Mouse (Mus musculus) lung, adult 2 months (tissue): ENCODE data around the gene U2af1. TPM values are rescaled to one million over a fixed set of nuclear protein-coding genes. Genes with fewer than 3 reads are reported as not detected.
"Not testable (repeated sequence)": the region's sequence is repeated elsewhere in the genome, so short reads cannot be mapped to it uniquely, and the experiment has no call there.

ENCODE experiments used
- DNase-seq: peaks from one replicate; pipeline ENCODE4 v3.0.0; 2022
- H3K4me1 ChIP-seq: fragments of 200-500 bp; 2 replicates; pipeline ENCODE4 v1.6.1; 2011; ENCODE audit warnings: low read length; ENCODE audit not compliant: control insufficient read depth, insufficient read depth
- H3K4me3 ChIP-seq: fragments of 200-500 bp; replicated peaks from 2 replicates; pipeline ENCODE3; 2011; ENCODE audit warnings: low read depth, mild to moderate bottlenecking, control low read depth, low read length; ENCODE audit errors: extremely low read depth
- CTCF ChIP-seq: fragments of 200-500 bp; IDR thresholded peaks from 2 replicates; pipeline ENCODE4 v1.5.1; 2011; ENCODE audit warnings: mild to moderate bottlenecking, low read length, control low read depth; ENCODE audit not compliant: insufficient read depth
- POLR2A ChIP-seq: fragments of 200-500 bp; IDR thresholded peaks from 2 replicates; pipeline ENCODE4 v1.6.1; 2011; ENCODE audit warnings: low read depth, mild to moderate bottlenecking, control low read depth, low read length, borderline replicate concordance; ENCODE audit errors: extremely low read depth
- WGBS: fragments of 180-500 bp; shearing (Covaris S2); methylation state at CpG from one replicate; pipeline ENCODE4 v1.1.7; 2018; 5-methylcytosine and 5-hydroxymethylcytosine counted together
- polyA plus RNA-seq: library from polyadenylated mRNA; depleted of rRNA; stranded (reverse); fragments of >200 nt; gene quantifications from 2 replicates; pipeline ENCODE4 v1.2.3, GENCODE M21; 2012

The U2af1 gene
- polyA plus RNA-seq, 1 experiment = 49.0 TPM

DNA sequence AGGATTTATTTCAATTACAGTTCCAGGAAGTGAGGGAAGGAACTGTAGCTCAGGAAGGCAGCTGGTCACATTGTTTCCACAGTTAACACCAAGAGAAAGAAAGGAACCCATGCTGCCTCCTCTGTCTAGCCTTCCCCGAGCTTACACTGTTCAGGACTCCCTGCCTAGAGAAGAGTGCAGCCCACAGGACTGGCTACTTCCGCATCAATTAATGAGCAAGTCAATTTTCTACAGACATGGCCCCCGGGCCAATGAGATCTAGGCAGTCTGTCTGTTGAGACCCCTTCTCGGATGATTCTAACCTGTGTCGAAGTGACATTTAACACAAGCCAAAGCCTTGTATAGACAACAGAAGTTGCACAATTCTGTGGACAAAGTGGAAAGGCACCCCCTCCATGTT lies 23.8 kb downstream of the U2af1 start:
- no peak for DNase-seq
- WGBS = 80% methylated on average over 5 of the region's 5 CpGs
- no peak overlapping the region for H3K4me3 ChIP-seq
- H3K4me1 ChIP-seq = peaks cover 4% of the 10 kb centered on the region
- TF ChIP-seq CTCF (no peak), POLR2A (no peak)

DNA sequence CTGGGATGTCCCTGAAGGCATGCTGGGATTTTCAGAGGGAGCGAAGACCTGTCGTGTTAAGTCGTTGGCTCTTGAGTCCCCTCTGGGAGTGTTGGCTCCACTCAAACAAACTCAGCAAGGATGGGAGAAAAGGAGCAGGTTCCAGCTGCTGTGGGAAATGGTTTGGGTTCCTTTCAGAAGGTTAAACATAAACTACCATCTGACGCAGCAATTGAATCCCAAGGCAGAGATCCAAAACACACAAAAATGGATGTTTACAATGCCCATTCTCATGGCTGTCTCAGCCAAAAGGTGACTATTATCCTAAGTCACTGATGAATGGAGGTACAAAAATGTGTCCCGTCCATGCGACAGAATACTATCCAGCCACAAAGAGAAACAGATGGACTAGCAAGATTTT lies 25.7 kb downstream of the U2af1 start:
- H3K4me3 ChIP-seq = no peak overlapping the region
- TF ChIP-seq POLR2A = no peak
- no peak for TF ChIP-seq CTCF
- WGBS = 57% methylated on average over 6 of the region's 6 CpGs
- peaks cover 4% of the 10 kb centered on the region for H3K4me1 ChIP-seq
- no peak for DNase-seq

DNA sequence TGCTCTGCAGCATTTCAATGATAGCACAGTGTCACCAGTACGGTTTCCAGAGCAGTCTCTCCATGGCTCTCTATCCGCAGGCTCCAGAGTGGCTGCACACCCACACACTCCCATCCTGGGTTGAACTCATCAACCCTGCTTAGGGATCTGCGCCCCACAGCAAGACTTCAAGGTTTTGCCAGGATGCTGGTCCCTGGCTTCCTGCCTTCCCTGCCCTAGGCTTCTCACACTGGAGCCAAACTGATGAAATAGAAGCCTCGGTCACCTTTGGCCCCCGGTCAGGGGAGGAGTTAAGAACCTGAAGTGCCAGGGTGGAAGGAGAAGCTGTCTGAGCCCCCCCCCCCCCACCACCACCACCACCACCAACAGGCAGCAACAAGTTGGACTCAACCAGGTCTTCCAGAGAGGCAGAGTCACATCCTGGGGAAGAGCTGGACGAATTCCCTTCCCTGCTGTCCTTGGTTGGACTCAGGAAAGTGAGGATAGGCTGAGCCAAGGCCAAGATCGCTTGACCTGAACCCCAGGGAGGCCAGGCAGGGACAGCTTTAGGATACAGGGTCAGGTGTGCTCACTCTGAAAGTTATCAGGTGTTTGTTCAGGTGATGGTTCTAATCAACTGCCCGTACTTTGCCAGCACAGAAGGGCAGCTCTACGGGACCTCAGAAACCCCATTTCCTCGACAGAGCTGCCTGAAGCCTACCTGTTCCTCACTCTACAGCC lies 27.5 kb downstream of the U2af1 start:
- TF ChIP-seq CTCF (no peak), POLR2A (no peak)
- no peak for DNase-seq
- WGBS = 77% methylated on average over 10 of the region's 10 CpGs
- no peak overlapping the region for H3K4me3 ChIP-seq
- H3K4me1 ChIP-seq = no peaks in the 10 kb centered on the region; the same call in 1 of the 2 replicates

DNA sequence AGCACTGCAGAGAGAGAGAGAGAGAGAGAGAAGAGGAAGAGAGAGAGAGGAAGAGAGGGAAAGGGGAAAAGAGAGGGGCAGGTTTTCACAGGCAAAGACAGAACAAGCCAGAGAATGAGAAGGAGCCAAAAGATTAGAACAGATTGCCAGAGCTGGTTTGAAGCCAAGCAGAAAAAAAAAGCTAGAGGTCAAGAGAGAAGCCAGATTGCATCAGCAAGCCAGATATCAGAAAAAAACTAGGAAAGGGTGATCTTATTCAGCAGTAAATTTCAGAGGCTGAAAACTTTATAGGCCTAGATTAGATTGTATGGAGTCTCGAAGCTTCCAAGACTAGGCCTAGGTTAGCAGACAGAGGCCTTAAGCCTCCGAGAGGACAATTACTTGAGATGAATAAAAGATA lies 30.7 kb downstream of the U2af1 start:
- WGBS = 92% methylated on average over 2 of the region's 2 CpGs

DNA sequence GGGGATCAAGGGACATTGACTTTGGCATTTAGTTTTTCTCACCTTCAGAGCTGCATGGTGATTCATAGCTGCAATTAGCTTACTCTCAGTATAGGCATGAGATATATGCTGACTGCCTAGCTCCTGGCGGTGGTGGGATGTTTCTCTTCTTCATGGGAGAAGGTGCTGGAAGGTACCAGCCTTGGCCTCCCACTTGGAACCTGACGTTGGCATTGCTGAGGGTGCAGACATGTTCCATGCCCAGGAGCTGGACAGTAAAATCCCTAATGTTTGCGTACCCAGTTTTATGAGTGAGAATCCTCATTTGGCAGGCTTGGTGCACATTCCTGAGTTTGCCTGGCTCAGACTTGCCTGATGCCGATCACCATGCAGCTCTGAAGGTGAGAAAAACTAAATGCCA lies 35.6 kb downstream of the U2af1 start:
- no peaks in the 10 kb centered on the region for H3K4me1 ChIP-seq
- WGBS = 86% methylated on average over 4 of the region's 4 CpGs
- TF ChIP-seq POLR2A (no peak), CTCF (no peak)
- no peak for DNase-seq
- H3K4me3 ChIP-seq = no peak overlapping the region

More for the DNA sequence above, 30.7 kb downstream of the U2af1 start:
- no peaks in the 10 kb centered on the region for H3K4me1 ChIP-seq
- no peak overlapping the region for H3K4me3 ChIP-seq
- TF ChIP-seq POLR2A (no peak), CTCF (no peak)
- no peak for DNase-seq

DNA sequence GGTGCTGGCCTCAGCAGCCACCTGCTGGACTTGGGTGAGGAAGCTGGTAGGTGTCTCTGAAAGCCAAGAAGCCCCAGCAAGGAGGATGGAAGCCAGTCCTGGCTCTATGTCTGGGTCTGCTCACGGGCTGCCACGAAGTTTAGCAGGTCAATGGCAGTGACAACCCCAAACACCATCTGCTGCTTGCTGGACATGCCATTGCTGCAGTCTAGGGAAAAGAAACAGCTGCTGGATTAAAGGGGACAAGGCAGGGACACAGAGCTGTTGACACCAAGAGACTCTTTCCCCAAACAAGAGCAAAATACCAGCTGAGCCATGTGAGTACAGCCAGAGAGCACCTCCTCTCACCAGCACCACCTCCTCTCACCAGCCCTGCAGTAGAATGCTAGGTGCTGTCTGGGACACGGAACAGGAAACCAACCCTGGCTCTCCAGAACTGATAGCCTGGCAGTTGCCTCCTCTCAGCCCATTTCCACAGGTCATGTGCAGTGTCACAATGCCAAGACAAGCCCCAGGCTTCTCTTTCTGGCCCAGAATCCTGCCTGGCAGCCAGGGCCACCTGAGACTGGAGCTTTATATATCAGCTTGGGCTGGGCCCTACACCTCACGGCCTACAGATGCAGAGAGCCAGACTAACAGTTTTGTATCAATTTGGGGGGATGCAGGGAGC lies 45.5 kb downstream of the U2af1 start:
- no peak overlapping the region for H3K4me3 ChIP-seq
- no peak for DNase-seq

DNA sequence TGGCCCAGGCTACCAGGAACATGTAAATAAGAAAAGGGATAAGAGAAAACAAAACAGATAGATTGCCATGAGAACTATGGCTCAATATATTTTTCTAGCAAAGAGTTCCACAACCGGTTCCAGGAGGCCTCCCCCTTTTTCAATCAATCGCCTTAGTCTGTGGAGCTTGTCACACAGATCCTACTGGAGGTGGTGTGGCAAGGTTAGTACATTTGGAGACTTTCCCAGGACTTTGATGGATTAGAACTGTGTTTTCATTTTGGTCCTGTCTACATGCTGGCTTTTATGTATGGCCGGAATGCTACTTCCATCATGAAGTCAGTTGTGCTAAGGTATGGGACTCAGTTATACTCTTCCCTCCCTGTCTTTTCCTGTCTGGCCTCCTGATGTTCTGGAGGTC lies 48.8 kb downstream of the U2af1 start:
- 93% methylated on average over 3 of the region's 3 CpGs for WGBS

More for the DNA sequence above, 45.5 kb downstream of the U2af1 start:
- H3K4me1 ChIP-seq = no peaks in the 10 kb centered on the region
- 66% methylated on average over 4 of the region's 4 CpGs for WGBS
- TF ChIP-seq CTCF = no peak
- TF ChIP-seq POLR2A = no peak

DNA sequence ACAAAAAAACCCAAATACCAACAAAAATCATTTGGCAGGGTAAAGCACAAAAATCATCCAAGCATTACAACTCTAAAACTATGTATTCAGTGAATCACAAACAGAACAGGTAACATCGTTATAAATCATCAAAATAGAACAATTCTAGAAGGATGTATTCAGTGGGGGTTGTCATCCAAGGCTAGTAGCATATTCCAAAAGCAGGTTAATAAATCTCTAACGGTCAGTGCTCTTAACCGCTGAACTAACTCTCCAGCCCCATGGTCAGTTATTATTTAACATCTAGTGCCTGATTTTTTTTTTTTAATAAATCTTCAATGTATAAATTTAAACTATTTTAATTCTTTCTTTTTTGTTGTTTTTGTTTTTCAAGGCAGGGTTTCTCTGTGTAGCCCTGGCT lies 49.5 kb downstream of the U2af1 start:
- H3K4me3 ChIP-seq, H3K4me1 ChIP-seq, DNase-seq: not testable (repeated sequence)
- 93% methylated on average over 3 of the region's 3 CpGs for WGBS

More for the DNA sequence above, 48.8 kb downstream of the U2af1 start:
- TF ChIP-seq POLR2A = no peak
- TF ChIP-seq CTCF = no peak
- Histone ChIP-seq H3K4me1 (no peaks in the 10 kb centered on the region), H3K4me3 (no peak overlapping the region)
- DNase-seq = no peak

DNA sequence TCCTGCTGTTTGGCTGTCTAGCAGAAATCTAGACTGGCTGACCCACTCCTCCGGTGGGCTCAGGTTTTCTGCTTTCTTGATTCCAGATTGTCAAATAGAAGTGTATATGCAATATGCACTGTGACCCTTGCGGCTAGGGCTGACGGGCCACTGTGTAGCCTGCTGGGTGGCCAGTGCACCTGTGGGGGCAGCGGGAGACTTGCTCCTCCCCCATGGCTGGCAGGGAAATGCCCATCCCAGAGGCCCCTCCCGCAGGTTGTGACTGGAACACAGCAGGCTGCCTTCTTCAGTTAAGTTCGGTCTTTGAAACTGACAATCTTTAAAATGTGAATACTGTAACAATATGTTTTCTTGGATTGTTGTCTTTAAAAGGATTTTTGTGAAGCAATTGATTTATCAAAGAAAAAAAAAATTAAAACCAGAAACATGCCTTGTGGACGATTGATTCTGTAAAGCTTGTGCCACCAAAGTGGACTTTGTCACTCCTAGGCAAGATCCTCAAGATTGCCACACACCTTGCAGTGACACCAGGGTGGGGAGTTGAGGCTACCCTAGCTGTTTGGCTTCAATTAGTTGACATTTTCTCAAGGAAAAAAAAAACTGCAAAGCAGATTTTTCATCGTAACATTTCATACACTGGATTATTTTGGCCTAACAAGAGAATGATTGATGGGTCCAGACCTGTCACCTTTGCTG lies 51.3 kb downstream of the U2af1 start:
- Histone ChIP-seq H3K4me3 (no peak overlapping the region), H3K4me1 (no peaks in the 10 kb centered on the region)
- DNase-seq = no peak
- TF ChIP-seq POLR2A = no peak
- no peak for TF ChIP-seq CTCF
- WGBS = 88% methylated on average over 8 of the region's 8 CpGs

DNA sequence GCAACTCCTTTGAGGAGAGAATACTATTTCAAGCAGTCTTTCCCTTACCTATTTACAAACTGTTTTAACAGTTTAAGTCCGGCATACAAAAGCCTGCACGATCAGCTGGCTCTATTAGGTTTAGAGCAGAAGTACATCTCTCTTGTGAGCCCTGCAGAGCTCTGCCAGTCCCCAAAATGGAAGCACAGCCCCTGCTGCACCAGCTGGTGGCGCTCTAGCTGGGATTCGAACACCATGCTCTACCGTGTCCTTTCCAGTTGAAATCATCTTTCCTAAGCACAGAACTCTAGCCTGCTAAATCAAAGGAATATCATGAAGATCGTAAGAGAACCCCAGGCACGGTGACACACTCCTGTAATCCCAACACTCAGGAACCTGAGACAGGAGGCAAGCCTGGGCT lies 52.3 kb downstream of the U2af1 start:
- no peak for DNase-seq
- no peak for TF ChIP-seq POLR2A
- peak; percentile 33; the same call in 1 of the 2 replicates for TF ChIP-seq CTCF
- 87% methylated on average over 7 of the region's 7 CpGs for WGBS
- Histone ChIP-seq H3K4me3 (no peak overlapping the region), H3K4me1 (no peaks in the 10 kb centered on the region)
